Mouse (Mus musculus) embryonic facial prominence, embryonic 13.5 days (tissue): Measurements from ENCODE around the gene Trpv2. TPM values are rescaled to one million over a fixed set of nuclear protein-coding genes. Genes with fewer than 3 reads are reported as not detected.

Source experiments
- ATAC-seq: fragments of 200-750 bp; cut with Nextera tagmentation; 2 replicates; pipeline ENCODE4 v1.8.0; 2017; ENCODE audit warnings: low read depth; ENCODE audit not compliant: insufficient number of reproducible peaks, insufficient read depth, low FRiP score, low TSS enrichment
- H3K27ac ChIP-seq: fragments of 300-500 bp; sonication (generic); 2 replicates; pipeline ENCODE4 v1.5.1; 2015; ENCODE audit warnings: moderate library complexity, mild to moderate bottlenecking, inconsistent platforms
- H3K27me3 ChIP-seq: fragments of 300-500 bp; sonication (generic); 2 replicates; pipeline ENCODE4 v1.6.1; 2015; ENCODE audit warnings: mild to moderate bottlenecking, inconsistent platforms
- H3K36me3 ChIP-seq: fragments of 300-500 bp; sonication (generic); 2 replicates; pipeline ENCODE4 v1.6.1; 2015; ENCODE audit warnings: mild to moderate bottlenecking, inconsistent platforms
- H3K4me1 ChIP-seq: fragments of 300-500 bp; sonication (generic); 2 replicates; pipeline ENCODE4 v1.6.1; 2015; ENCODE audit warnings: inconsistent platforms
- H3K4me2 ChIP-seq: fragments of 300-500 bp; sonication (generic); 2 replicates; pipeline ENCODE4 v1.6.1; 2015; ENCODE audit warnings: moderate library complexity, mild to moderate bottlenecking, inconsistent platforms
- H3K4me3 ChIP-seq: fragments of 300-500 bp; sonication (generic); 2 replicates; pipeline ENCODE4 v1.5.1; 2015; ENCODE audit warnings: mild to moderate bottlenecking, inconsistent platforms
- H3K9ac ChIP-seq: fragments of 300-500 bp; sonication (generic); 2 replicates; pipeline ENCODE4 v1.6.1; 2015; ENCODE audit warnings: mild to moderate bottlenecking, inconsistent platforms
- H3K9me3 ChIP-seq: fragments of 300-500 bp; sonication (generic); 2 replicates; pipeline ENCODE4 v1.6.1; 2016; ENCODE audit warnings: inconsistent platforms
- WGBS: fragments of 180-500 bp; shearing (Covaris S2); methylation state at CpG from one replicate; pipeline ENCODE4 v1.1.7; 2015; ENCODE audit warnings: mixed read lengths; 5-methylcytosine and 5-hydroxymethylcytosine counted together
- polyA plus RNA-seq: library from polyadenylated mRNA; unstranded; fragments of >200 nt; fragmentation: Nextera tagmentation; extraction: Ambion mirVana; gene quantifications from 2 replicates; pipeline ENCODE4 v1.2.1, GENCODE M21; 2015

Gene Trpv2
- polyA plus RNA-seq, 1 experiment from 2014 or later = 3.0 TPM

GRCm38 (mm10) chr11:62615456-62615855 is 41.2 kb downstream of the Trpv2 start:
- Histone ChIP-seq H3K9me3 (no peaks in the 10 kb centered on the region), H3K36me3 (peaks cover 44% of the 10 kb centered on the region), H3K9ac (no peak overlapping the region), H3K4me2 (no peak overlapping the region), H3K4me1 (peaks cover 23% of the 10 kb centered on the region), H3K27me3 (no peaks in the 10 kb centered on the region), H3K27ac (no peak overlapping the region), H3K4me3 (no peak overlapping the region)
- ATAC-seq = no peak
- 82% methylated on average over 4 of the region's 4 CpGs for WGBS

GRCm38 (mm10) chr11:62621079-62621478 is 46.8 kb downstream of the Trpv2 start:
- H3K36me3 ChIP-seq = peaks cover 32% of the 10 kb centered on the region
- no peak overlapping the region for H3K4me2 ChIP-seq
- peaks cover 36% of the 10 kb centered on the region for H3K4me1 ChIP-seq
- no peaks in the 10 kb centered on the region for H3K27me3 ChIP-seq
- no peak overlapping the region for H3K4me3 ChIP-seq
- 92% methylated on average over 8 of the region's 8 CpGs for WGBS
- H3K9ac ChIP-seq = no peak overlapping the region
- no peak for ATAC-seq
- H3K27ac ChIP-seq = no peak overlapping the region
- no peaks in the 10 kb centered on the region for H3K9me3 ChIP-seq

- Histone ChIP-seq H3K27ac (no peak overlapping the region), H3K9me3 (no peaks in the 10 kb centered on the region), H3K4me2 (no peak overlapping the region), H3K27me3 (no peaks in the 10 kb centered on the region), H3K4me1 (peaks cover 36% of the 10 kb centered on the region), H3K4me3 (no peak overlapping the region), H3K9ac (no peak overlapping the region), H3K36me3 (peaks cover 34% of the 10 kb centered on the region)
- whole genome bisulfite sequencing = 79% methylated on average over 4 of the region's 4 CpGs
- no peak for ATAC-seq
Observed at GRCm38 (mm10) chr11:62621586-62622283, 47.4 kb downstream of the Trpv2 start.

GRCm38 (mm10) chr11:62622850-62623249 is 48.6 kb downstream of the Trpv2 start:
- Histone ChIP-seq H3K27me3 (no peaks in the 10 kb centered on the region), H3K36me3 (peaks cover 24% of the 10 kb centered on the region), H3K9ac (no peak overlapping the region), H3K4me2 (no peak overlapping the region), H3K27ac (no peak overlapping the region), H3K4me1 (peaks cover 38% of the 10 kb centered on the region), H3K9me3 (no peaks in the 10 kb centered on the region), H3K4me3 (no peak overlapping the region)
- 33% methylated on average over 4 of the region's 4 CpGs for WGBS
- no peak for ATAC-seq

- no peak overlapping the region for H3K4me3 ChIP-seq
- no peaks in the 10 kb centered on the region for H3K27me3 ChIP-seq
- peak overlapping the region; percentile 27 for H3K4me2 ChIP-seq
- H3K9ac ChIP-seq = 0 out of 2 replicates have a peak overlapping the region, but pooled peaks have one; percentile 11
- peaks cover 56% of the 10 kb centered on the region for H3K4me1 ChIP-seq
- H3K9me3 ChIP-seq = no peaks in the 10 kb centered on the region
- 26% methylated on average over 10 of the region's 10 CpGs for WGBS
- 0 out of 2 replicates have a peak, but pooled peaks have one; percentile 45 for ATAC-seq
- peaks cover 10% of the 10 kb centered on the region for H3K36me3 ChIP-seq
- H3K27ac ChIP-seq = peak overlapping the region; percentile 88
Observed at GRCm38 (mm10) chr11:62624341-62625291, 50.3 kb downstream of the Trpv2 start.

- no peak overlapping the region for H3K4me3 ChIP-seq
- H3K27me3 ChIP-seq = no peaks in the 10 kb centered on the region
- H3K36me3 ChIP-seq = 0 out of 2 replicates have a peak, but pooled peaks cover 4% of the 10 kb centered on the region
- H3K4me1 ChIP-seq = peaks cover 53% of the 10 kb centered on the region
- no peak for ATAC-seq
- peak overlapping the region; percentile 64; the same call in 1 of the 2 replicates for H3K9ac ChIP-seq
- WGBS = 4% methylated on average over 9 of the region's 9 CpGs
- peak overlapping the region; percentile 48 for H3K27ac ChIP-seq
- H3K9me3 ChIP-seq = no peaks in the 10 kb centered on the region
- H3K4me2 ChIP-seq = peak overlapping the region; percentile 51
Observed at GRCm38 (mm10) chr11:62629352-62630224, 55.3 kb downstream of the Trpv2 start.

- no peak for ATAC-seq
- WGBS = 3% methylated on average over 11 of the region's 11 CpGs
- Histone ChIP-seq H3K27ac (peak overlapping the region; percentile 48), H3K27me3 (no peaks in the 10 kb centered on the region), H3K4me3 (peak overlapping the region; percentile 16; the same call in 1 of the 2 replicates), H3K4me1 (peaks cover 48% of the 10 kb centered on the region), H3K36me3 (0 out of 2 replicates have a peak, but pooled peaks cover 4% of the 10 kb centered on the region), H3K9me3 (no peaks in the 10 kb centered on the region), H3K4me2 (peak overlapping the region; percentile 51), H3K9ac (peak overlapping the region; percentile 64)
Observed at GRCm38 (mm10) chr11:62630225-62630821, 56.0 kb downstream of the Trpv2 start.

GRCm38 (mm10) chr11:62631138-62631537 is 56.9 kb downstream of the Trpv2 start:
- H3K36me3 ChIP-seq = 0 out of 2 replicates have a peak, but pooled peaks cover 4% of the 10 kb centered on the region
- 39% methylated on average over 4 of the region's 4 CpGs for WGBS
- H3K4me2 ChIP-seq = no peak overlapping the region
- peaks cover 52% of the 10 kb centered on the region for H3K4me1 ChIP-seq
- no peaks in the 10 kb centered on the region for H3K9me3 ChIP-seq
- H3K27me3 ChIP-seq = no peaks in the 10 kb centered on the region
- no peak for ATAC-seq
- no peak overlapping the region for H3K27ac ChIP-seq
- no peak overlapping the region for H3K4me3 ChIP-seq
- 0 out of 2 replicates have a peak overlapping the region, but pooled peaks have one; percentile 44 for H3K9ac ChIP-seq

GRCm38 (mm10) chr11:62635406-62635805 is 61.1 kb downstream of the Trpv2 start:
- Histone ChIP-seq H3K36me3 (no peaks in the 10 kb centered on the region), H3K27ac (no peak overlapping the region), H3K4me3 (no peak overlapping the region), H3K4me2 (no peak overlapping the region), H3K4me1 (peaks cover 45% of the 10 kb centered on the region), H3K9me3 (no peaks in the 10 kb centered on the region), H3K27me3 (no peaks in the 10 kb centered on the region), H3K9ac (no peak overlapping the region)
- WGBS = 52% methylated on average over 3 of the region's 3 CpGs
- ATAC-seq = no peak

GRCm38 (mm10) chr11:62636105-62636839 is 62.0 kb downstream of the Trpv2 start:
- no peak for ATAC-seq
- no peaks in the 10 kb centered on the region for H3K36me3 ChIP-seq
- H3K9ac ChIP-seq = no peak overlapping the region
- H3K9me3 ChIP-seq = no peaks in the 10 kb centered on the region
- no peaks in the 10 kb centered on the region for H3K27me3 ChIP-seq
- no peak overlapping the region for H3K4me3 ChIP-seq
- no peak overlapping the region for H3K4me2 ChIP-seq
- peak overlapping the region; percentile 16; the same call in 1 of the 2 replicates for H3K27ac ChIP-seq
- H3K4me1 ChIP-seq = peaks cover 36% of the 10 kb centered on the region
- WGBS = 52% methylated on average over 11 of the region's 11 CpGs
